Mouse (Mus musculus) kidney, postnatal 25 days (tissue): ENCODE data around the gene Kcnj16.

Experiments
- DNase-seq, 2 experiments: peaks; one replicate each; pipeline ENCODE4 v3.0.0; 2021; ENCODE audit warnings: mixed read lengths in 2 of 2

The Kcnj16 gene

GRCm38 (mm10) chr11:110967762-110968135 lies at the start of gene Kcnj16:
TSS of gene Kcnj16 (plus strand) at chr11:110968033.
- DNase-seq: peak; percentile 80 to 92

GRCm38 (mm10) chr11:110918808-110919465 lies 48.9 kb upstream of the Kcnj16 start:
- DNase-seq: no peak

GRCm38 (mm10) chr11:110935699-110936098 lies 32.1 kb upstream of the Kcnj16 start:
- DNase-seq: no peak

- DNase-seq: no peak
Observed at GRCm38 (mm10) chr11:110942280-110942679, 25.6 kb upstream of the Kcnj16 start.

GRCm38 (mm10) chr11:110942695-110943135 lies 25.1 kb upstream of the Kcnj16 start:
- DNase-seq: no peak

GRCm38 (mm10) chr11:110956665-110957064 lies 11.2 kb upstream of the Kcnj16 start:
- no peak for DNase-seq

- DNase-seq: peak; percentile 36 to 67
Observed at GRCm38 (mm10) chr11:110961592-110962021, 6.2 kb upstream of the Kcnj16 start.

- no peak for DNase-seq
Observed at GRCm38 (mm10) chr11:110967019-110967761, 643 bp upstream of the Kcnj16 start.

- DNase-seq: no peak
Observed at GRCm38 (mm10) chr11:110968901-110969300, 1.1 kb downstream of the Kcnj16 start.

GRCm38 (mm10) chr11:110985508-110985907 lies 17.7 kb downstream of the Kcnj16 start:
- no peak for DNase-seq

GRCm38 (mm10) chr11:110985949-110986348 lies 18.1 kb downstream of the Kcnj16 start:
- peak; percentile 69 to 88 for DNase-seq

- no peak for DNase-seq
Observed at GRCm38 (mm10) chr11:110993616-110994015, 25.8 kb downstream of the Kcnj16 start.

- no peak for DNase-seq
Observed at GRCm38 (mm10) chr11:110997211-110997610, 29.4 kb downstream of the Kcnj16 start.

- DNase-seq: no peak
Observed at GRCm38 (mm10) chr11:111005103-111005502, 37.3 kb downstream of the Kcnj16 start.

GRCm38 (mm10) chr11:111009471-111009870 lies 41.6 kb downstream of the Kcnj16 start:
- no peak for DNase-seq

GRCm38 (mm10) chr11:111016206-111016605 lies 48.4 kb downstream of the Kcnj16 start:
- DNase-seq: no peak

- DNase-seq: no peak
Observed at GRCm38 (mm10) chr11:111020211-111020610, 52.4 kb downstream of the Kcnj16 start.

GRCm38 (mm10) chr11:111022681-111023281 lies 54.9 kb downstream of the Kcnj16 start:
- no peak for DNase-seq

GRCm38 (mm10) chr11:111042175-111042574 lies 74.3 kb downstream of the Kcnj16 start:
- DNase-seq: peak in 1 of 2 experiments; percentile 63

- DNase-seq: no peak
Observed at GRCm38 (mm10) chr11:111043298-111043697, 75.5 kb downstream of the Kcnj16 start.

- no peak for DNase-seq
Observed at GRCm38 (mm10) chr11:111054252-111054651, 86.4 kb downstream of the Kcnj16 start.

GRCm38 (mm10) chr11:111054854-111055822 lies 87.3 kb downstream of the Kcnj16 start:
- DNase-seq: no peak
